Mouse (Mus musculus) urinary bladder, postnatal 25 days (tissue): ENCODE results near the gene Mapk9.
"Not testable (repeated sequence)": the region's sequence is repeated elsewhere in the genome, so short reads cannot be mapped to it uniquely, and the experiment has no call there.

Experiments used
- DNase-seq: peaks from one replicate; pipeline ENCODE4 v3.0.0; 2022; ENCODE audit warnings: low spot score

Gene Mapk9

DNA sequence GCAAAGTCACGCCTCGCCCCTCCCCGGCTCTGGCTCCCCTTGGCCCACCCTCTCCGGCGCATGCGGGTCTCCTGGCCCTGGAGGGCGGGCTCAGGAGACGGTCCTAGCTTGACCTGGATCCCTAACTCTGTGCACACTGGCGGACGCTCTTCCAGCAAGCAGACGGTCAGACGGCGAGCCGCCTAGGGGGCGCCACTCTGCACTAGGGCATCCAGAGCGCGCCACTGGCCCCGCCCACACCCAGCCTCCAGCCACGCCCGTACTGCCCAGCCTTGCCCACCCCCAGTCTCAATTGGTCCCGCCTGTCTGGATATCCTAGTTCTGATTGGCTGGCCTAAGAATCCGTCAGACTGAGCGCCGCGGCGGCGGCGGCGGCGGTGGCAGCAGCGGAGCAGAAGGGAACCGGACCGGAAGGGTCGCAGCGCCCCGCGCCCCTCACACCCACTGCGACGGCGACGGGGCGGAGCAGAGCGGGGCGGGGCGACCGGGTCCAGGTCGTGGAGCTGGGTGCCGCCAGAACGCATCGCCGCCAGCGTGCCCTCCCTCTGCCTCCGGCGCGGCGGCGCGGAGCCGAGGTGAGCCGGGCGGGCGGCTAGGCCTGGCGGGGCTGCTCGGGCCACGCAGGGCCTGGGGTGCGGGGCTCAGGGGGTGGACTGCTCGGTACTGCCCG lies at the start of gene Mapk9:
TSS of gene Mapk9 (plus strand) at position 351 of the 670 bp plus-strand sequence.
- peak; percentile 98 for DNase-seq

DNA sequence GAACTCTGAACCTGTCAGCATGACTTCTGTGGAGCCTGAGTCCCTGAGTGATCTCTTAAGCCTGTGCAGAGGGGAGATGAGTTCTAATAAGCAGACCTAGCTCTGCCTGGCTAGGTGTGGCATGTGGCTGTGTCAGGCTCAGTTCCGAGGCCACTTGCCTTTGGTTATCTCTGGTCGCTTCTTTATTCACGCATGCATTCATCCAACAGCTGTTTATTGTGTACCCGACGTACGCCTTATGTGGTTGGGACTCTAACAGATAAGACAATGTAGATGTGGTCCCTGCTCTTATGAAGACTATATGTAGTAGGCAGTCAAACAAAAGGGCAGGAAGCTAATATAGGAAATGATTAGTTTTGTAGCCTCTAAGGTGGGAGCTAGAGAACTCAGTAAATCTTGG lies 47.6 kb upstream of the Mapk9 start:
- DNase-seq = no peak

DNA sequence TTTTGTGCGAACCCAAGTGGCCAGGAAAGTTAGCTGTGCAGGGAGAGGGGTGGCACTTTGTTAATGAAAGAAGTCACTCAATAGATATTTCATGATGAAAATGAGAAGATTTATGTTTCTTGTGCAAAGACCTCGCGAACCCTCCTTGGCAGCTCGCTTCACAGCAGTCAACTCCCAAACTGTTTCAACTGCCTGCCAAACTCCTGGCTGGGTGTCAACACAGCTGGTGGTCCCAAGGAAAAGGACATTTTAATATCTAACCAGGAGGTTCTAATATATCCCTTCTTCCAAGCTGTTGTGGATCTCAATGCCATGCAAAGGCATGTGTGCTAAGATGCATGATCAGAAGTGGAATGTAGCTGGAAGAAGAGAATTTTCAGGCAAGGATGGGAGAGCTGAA lies 45.0 kb upstream of the Mapk9 start:
- DNase-seq = no peak

DNA sequence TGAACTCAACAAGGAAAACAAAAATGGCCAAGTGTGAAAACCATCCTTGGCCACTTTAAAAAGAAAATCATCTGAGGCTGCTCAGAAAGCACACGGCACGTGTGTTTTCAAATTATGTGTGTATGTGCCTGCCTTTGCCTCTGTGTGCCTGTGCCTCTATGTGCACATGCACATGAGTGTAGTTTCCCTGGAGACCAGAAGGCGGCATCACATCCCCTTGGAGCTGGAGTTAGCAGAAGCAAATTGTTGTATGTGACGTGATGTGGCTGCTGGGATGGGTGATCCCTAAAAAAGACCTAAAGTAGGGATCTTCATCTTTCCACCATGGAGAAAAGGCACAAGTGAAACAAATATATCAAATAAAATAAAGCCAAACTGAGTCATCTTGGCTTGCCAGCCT lies 42.8 kb upstream of the Mapk9 start:
- no peak for DNase-seq

DNA sequence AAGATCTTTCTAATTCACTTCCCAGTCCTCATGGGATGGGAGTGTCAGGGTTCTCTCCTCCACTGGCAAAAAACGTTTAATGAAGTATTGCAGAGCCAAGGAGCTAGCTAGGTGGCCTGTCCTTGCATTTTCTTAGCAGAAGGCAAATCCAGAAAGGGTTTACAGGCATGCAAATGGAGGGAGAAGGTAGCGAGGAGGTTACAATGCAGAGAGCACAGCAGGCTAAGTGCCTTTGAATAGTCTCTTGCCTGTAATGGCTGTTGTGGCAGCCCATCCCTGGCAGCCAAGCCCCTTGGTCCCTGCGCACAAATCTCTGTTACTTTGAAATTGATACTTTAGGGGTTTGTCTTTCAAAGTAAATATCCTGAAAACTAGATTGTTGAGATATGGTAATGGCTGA lies 40.3 kb upstream of the Mapk9 start:
- no peak for DNase-seq

DNA sequence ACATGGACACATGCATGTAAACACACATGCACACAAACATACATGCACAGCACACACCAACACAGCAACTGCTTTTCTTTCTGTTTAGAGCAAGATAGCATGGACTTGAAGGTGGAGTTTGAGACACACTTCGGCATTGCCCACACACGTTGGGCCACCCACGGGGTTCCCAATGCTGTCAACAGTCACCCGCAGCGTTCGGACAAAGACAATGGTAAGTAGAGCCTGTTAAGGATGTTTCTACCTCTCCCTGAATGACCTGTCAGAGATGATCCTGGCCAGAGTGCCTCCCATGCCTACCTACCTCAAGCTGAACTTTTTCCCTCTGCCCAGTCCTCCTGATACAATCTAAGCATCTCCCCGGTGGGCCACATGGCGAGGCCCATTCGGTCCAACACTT lies 37.6 kb upstream of the Mapk9 start:
- no peak for DNase-seq

DNA sequence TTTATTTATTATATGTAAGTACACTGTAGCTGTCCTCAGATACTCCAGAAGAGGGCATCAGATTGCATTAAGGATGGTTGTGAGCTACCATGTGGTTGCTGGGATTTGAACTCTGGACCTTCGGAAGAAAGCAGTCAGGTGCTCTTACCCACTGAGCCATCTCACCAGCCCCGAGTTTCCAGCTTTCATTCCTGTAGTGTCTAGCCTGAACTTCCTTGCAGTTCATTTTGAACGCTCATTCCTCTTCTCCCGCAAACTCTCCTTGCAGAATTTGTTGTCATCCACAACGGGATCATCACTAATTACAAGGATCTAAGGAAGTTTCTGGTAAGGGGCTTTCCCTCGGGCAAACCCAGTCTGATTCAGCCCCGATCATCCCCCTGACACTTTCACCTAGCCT lies 35.9 kb upstream of the Mapk9 start:
- DNase-seq = not testable (repeated sequence)

DNA sequence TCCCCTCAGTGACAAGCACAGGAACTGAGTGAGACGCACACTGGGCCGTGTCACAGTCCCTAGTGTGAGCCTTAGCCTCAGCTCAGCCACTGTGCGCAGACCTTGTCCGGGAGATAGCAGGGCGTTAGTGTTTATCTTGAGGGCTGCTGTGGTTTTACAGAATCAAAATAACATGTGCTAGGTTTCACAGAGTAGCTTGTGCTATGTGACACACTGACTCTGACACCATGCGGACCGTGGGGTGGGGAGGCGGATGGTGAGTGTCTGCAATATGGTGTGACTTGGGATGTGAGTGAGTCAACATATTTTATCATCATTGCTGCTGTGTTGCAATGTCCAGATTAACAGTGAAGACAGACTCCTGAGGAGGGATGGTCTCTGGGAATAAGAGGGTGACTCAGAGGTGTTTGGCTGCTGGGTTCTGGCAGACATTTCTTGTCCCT lies 35.4 kb upstream of the Mapk9 start:
- no peak for DNase-seq

DNA sequence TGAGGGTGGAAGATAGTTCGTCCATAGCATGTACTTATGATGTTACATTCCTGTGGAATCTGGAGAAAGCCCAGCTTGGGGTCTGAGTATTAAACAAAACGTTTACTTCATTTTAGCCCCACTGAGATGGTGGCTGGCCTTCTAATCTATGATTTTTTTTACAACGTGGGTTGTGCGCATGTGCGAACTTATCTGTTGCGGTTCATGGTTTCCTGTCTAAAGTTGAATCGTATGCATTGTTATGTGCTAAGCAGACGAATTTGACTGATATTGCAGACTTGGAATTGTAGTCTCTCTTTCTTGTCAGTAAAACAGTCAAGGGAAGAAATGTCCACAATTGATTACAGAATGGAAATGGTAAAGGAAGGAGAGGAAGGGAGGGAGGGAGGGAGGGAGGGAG lies 34.7 kb upstream of the Mapk9 start:
- no peak for DNase-seq

DNA sequence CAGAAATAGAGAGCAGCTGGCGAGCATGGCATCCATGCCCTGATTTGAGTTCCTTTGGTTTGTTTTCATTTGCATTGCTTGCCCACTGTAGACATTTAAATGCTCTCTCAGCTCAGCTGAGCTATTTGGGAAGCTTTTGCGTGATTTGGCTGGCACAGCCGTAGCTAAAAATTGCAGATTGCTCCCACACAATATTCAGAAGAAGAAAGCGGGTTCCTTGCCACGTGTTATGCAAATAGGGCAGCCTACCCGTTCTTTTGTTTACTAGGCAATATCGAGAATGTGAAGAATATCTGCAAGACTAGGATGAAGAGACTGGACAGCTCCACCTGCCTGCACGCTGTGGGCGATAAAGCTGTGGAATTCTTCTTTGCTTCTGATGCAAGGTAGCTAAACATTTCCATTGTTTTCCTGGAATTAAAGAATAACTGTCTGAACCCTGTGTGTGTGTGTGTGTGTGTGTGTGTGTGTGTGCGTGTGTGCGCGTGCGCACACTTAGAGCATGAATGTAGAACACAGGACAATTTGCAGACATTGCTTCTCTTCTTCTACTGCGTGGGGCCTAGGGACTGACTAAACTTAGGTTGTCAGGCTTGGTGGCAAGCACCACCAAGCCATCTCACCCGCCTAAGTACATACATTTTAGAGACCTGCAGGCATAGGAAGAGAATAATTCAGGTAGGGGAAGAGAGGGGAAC lies 27.5 kb upstream of the Mapk9 start:
- DNase-seq = no peak

DNA sequence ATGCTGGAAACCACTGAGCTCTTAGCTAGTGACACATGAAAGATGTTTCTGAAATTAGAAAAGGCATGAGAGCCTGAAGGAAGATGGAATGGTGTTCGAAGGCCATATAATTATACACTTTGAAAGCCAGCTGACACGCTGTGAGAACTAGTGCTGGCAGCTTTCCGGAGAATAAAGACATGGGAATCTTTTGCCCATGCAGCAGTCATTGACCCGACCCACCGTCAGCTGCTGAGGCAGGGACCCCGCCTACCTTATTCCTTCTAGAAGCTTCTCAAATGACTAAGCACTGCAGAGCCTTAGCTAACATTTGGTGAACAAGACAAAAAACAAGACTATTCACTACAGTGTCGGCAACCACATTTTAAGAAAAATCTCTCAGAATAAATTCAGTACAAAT lies 26.9 kb upstream of the Mapk9 start:
- DNase-seq = no peak

DNA sequence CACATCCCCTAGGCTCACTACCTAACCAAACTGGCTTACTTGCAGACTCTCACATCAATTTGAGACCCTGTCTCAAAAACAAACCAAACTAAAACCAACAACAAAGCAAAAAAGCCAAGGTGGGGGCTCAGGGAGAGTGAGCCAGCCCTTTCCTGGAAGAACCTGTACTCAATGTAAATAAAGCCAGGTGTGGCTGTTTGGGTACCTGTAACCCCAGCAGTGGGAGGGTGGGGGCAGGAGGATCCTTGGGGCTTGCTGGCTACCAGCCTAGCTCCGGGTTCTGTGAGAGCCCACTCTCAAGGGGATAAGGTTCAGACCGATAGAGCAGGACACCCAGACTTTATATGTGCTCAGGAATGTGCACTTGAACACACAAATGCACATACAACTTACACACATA lies 25.6 kb upstream of the Mapk9 start:
- DNase-seq = no peak

DNA sequence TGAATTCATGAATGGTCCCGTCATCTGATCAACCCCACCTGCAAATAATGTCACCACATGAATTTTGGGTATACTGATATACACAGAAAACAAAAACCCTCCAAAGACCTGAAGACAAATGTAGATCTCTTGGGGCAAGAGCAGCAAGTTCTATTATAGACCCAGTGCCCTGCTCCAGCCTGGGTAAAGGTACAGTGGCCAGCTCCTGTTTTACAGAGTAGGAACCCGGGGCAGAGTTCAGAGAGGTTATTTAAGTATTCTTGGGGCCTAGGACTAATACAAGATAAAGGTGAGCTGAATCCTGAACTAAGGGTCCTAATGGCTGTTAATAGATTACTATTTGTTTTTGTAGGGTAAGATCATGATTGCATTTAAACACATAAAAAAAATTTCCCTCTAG lies 25.0 kb upstream of the Mapk9 start:
- no peak for DNase-seq

DNA sequence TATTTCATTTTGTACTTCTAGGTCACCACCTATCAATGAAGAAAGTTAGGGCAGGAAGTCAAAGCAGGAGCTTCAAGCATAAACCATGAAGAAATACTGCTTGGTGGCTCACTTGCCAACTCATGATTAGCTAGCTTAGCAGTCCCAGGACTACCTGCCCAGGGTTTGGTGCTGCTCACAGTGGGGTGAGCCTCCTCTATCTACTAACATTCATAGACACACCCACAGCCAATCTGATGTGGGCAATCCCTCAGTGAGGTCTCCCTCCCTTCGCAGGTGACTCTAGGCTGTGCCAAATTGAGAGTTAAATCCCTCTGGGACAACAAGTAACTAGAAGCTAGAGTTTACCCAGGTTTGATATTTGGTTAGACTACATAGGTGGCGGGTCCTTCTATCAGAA lies 24.2 kb upstream of the Mapk9 start:
- DNase-seq = no peak

DNA sequence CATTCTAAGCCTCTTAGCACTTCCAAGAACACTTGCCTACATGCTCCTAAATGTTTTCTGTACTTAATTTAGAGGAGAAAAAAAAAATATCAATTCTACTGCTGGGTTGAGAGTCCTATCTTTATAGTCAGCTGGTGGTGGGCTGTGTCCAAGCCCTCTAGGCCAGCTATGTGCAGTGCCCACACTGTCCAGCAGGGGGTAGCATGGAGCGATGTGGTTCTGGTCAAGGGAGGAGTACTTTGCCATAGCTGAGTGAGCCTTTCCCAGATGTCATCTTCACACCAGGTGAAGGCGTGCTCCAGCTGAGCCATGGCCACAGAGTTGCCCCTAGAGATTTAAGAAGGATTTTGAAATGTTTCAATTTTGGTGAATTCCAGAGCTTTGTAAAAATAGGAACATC lies 21.7 kb upstream of the Mapk9 start:
- DNase-seq = peak; percentile 75

DNA sequence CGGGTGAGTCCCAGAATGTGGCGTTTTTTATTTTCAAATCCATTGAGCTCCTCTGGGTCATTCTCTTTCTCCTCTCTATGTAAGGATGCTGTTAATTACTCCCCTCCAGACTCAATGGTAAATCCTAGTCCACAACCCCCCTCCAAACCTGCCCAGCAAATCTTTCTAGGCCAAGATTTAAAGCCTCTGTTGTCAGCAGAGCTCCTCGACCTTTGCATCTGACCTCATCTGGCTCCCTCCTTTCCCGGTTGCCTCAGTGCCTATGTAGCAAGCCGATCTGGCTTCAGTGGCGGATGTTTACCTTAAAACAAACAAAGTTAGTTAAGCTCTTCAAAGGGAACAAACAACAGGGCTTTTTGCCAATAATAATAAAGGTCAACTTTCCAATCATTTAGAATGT lies 19.3 kb upstream of the Mapk9 start:
- DNase-seq = no peak

DNA sequence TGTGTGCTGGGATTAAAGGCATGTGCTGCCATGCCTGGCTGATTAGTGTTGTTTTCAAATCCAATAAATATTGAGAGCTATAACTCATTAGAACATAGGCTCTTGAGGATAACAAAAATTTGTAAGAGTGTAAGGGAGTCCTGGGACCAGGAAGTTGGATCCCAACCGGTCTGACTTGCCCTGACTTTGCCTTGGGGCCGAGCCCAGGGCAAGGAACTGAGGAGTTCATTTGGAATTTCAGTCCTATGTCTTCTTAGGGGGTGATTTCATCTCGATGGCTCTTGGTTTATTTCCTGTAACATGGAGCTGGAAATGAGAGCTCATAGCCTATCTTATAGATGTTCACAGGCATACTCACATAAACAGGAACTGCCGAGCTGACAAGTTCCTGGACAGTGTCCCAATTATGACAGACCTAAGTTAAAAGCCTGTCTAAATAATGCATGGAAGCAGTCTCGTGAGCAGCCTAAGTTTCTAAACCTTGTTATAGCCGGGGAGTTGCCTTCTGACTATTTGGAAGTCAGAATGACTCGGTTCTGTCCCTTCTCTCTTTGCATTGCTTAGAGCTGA lies 17.3 kb upstream of the Mapk9 start:
- DNase-seq = no peak

DNA sequence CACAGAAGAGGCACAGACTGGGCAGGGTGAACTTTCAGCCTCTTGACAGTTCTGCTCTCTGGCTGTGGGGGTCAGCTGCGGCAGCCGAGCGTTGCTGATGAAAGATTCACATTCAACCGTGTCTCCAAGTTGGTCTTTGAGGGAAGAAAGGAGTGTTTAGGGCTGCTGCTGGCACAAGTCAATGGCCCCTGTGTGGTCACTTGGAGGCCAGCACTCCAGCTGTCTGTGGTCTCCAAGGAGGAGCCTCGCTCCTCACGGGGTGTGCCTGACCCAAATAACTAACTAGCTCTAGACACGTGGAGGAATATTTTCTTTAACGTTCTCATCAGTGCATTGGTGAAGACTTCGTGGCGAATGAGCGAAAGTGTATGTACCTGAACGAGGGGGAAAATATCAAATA lies 14.6 kb upstream of the Mapk9 start:
- no peak for DNase-seq

DNA sequence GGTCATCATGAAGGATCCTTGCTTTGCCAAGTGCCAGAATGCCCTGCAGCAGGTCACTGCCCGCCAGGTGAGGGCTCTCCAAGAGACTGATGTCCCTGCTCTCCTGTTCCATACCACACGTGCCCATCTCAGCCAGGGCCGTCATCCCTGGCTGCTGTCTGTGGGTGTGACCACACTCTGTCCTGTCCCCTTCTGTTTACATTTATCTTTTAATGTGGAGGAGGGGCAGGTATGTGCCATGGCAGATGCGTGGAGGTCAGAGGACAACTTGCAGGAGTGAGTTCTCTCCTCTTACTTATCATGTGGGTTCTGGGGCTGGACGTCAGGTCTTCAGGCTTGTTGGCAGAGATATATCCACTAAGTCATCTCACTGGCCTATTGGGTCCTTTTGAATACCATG lies 13.6 kb upstream of the Mapk9 start:
- no peak for DNase-seq

DNA sequence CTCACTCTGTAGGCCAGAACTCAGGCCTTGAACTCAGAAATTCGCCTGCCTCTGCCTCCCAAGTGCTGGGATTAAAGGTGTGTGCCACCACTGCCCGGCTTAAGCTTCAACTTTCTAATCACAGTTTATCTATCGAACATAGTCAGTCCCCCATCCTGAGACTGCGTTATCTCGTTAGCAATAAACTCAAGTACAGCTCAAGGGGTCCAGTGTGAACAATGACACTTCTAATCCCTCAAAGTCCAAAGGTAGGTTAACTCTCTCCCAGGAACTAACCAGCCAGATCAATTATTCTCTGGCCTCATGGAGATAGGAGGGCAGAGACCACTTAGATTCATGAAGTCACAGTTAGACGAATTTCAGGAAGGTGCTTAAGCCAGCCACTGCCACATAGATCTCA lies 12.3 kb upstream of the Mapk9 start:
- no peak for DNase-seq

DNA sequence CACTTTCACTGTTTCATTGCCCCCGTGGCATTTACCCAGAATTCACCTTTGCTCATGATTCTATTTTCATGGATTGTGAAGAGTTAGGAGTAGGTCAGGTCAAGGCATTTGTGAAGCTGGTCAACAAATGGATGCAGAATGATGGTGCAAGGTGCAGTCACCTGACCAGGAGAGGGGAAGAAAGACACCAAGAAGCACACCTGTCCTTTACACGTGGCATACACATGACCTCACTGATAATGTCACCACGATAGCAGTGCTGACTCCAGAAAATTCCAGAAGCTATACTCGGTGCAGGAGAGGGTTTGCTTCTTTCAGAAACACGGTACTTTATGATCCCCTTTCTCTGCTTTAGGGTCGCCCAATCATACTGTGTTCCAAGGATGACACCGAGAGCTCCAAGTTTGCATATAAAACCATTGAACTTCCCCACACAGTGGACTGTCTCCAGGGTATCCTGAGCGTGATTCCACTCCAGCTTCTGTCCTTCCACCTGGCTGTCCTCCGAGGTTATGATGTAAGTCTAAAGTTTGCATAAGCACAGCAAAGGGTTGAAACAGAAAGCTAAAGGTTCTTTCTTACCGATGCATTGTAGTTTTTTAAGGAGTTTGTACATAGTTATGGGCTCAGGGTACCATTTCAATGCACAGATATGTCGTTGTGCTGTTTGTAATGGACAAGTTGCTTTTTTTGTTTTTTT lies 11.1 kb upstream of the Mapk9 start:
- DNase-seq = no peak

DNA sequence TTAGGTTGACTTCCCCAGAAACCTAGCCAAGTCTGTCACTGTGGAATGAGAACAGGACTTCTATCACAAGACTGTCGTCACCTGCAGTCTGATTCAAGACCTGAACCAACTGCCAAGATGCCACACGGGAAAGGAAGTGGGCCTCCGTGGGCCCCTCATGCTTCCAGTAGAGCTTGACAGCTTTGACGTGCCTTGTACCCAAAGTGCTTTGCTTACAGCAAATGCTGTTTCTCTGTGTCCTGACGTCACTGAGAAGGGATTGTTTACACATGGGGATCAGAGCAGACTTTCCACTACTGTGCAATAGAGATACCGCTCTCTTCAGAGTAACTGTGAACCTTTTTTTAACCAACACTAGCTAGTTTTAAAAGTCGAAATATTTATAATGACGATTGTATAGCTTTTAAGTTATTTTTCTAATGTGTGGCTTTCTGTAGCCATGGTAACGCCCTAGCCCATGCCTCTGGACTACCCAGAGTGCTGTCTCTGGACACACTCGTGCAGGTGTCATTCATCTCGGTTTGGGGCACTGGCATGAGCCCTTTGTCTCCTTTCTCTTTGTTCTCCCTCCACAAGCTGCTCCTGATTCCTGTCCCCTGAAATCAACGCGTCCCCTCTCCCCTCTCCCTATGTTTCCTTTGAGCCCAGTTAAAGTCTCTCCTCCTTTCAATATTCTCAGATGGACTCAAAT lies 8.7 kb upstream of the Mapk9 start:
- DNase-seq = no peak

DNA sequence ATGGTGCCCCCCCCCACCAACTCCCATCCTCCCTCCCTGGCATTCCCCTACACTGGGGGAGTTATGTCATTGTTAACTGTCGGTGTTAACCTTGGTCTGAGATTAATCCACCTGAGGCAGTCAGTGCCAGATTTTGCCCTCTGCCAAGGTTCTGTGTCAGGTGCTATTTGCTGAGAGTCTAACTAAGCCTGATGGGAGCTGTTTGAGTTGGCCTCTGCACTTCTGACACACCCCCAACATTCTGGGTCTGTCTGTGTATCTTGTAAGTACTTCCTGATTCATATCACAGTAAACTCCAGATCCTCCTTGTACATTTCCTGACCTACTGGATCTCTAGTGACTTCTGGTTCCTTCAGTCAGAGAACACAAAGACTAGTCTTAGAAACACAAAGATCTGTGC lies 5.9 kb upstream of the Mapk9 start:
- DNase-seq = no peak
